Mouse (Mus musculus): ENCODE data around the gene Slc25a39.
"Not testable (repeated sequence)": the region's sequence is repeated elsewhere in the genome, so short reads cannot be mapped to it uniquely, and the experiment has no call there.

The Slc25a39 gene

GRCm38 (mm10) chr11:102395250-102395649 is 12.5 kb downstream of the Slc25a39 start:
- DNase-seq (ENCODE audit: low read depth, low spot score): no peak

- DNase-seq (ENCODE audit: low read depth, low spot score): no peak
Observed at GRCm38 (mm10) chr11:102394421-102395124, 13.2 kb downstream of the Slc25a39 start.

- DNase-seq (ENCODE audit: low read depth, low spot score): no peak
Observed at GRCm38 (mm10) chr11:102393719-102394420, 13.9 kb downstream of the Slc25a39 start.

- peak; percentile 82 for DNase-seq (ENCODE audit: low read depth, low spot score)
Observed at GRCm38 (mm10) chr11:102393238-102393634, 14.5 kb downstream of the Slc25a39 start, which contains the start of gene Rundc3a. Rundc3a (plus strand) TSS chr11:102393403.

GRCm38 (mm10) chr11:102392441-102393237 is 15.1 kb downstream of the Slc25a39 start:
- DNase-seq (ENCODE audit: low read depth, low spot score): no peak

GRCm38 (mm10) chr11:102389436-102389835 is 18.3 kb downstream of the Slc25a39 start:
- not testable (repeated sequence) for DNase-seq (ENCODE audit: low read depth, low spot score)

- DNase-seq (ENCODE audit: low read depth, low spot score): no peak
Observed at GRCm38 (mm10) chr11:102386121-102386520, 21.6 kb downstream of the Slc25a39 start.

GRCm38 (mm10) chr11:102385075-102385474 is 22.7 kb downstream of the Slc25a39 start:
- no peak for DNase-seq (ENCODE audit: low read depth, low spot score)

GRCm38 (mm10) chr11:102384418-102384817 is 23.3 kb downstream of the Slc25a39 start:
- DNase-seq (ENCODE audit: low read depth, low spot score): no peak

- no peak for DNase-seq (ENCODE audit: low read depth, low spot score)
Observed at GRCm38 (mm10) chr11:102383365-102384136, 24.2 kb downstream of the Slc25a39 start.

GRCm38 (mm10) chr11:102382794-102383193 is 25.0 kb downstream of the Slc25a39 start:
- DNase-seq (ENCODE audit: low read depth, low spot score): no peak

- DNase-seq (ENCODE audit: low read depth, low spot score): no peak
Observed at GRCm38 (mm10) chr11:102381341-102382100, 26.2 kb downstream of the Slc25a39 start.

- DNase-seq (ENCODE audit: low read depth, low spot score): no peak
Observed at GRCm38 (mm10) chr11:102380091-102380490, 27.7 kb downstream of the Slc25a39 start.

- DNase-seq (ENCODE audit: low read depth, low spot score): no peak
Observed at GRCm38 (mm10) chr11:102377186-102377585, 30.6 kb downstream of the Slc25a39 start.

- DNase-seq (ENCODE audit: low read depth, low spot score): no peak
Observed at GRCm38 (mm10) chr11:102376196-102376835, 31.4 kb downstream of the Slc25a39 start.

GRCm38 (mm10) chr11:102375196-102376173 is 32.3 kb downstream of the Slc25a39 start:
- DNase-seq (ENCODE audit: low read depth, low spot score): no peak

- no peak for DNase-seq (ENCODE audit: low read depth, low spot score)
Observed at GRCm38 (mm10) chr11:102374108-102374725, 33.5 kb downstream of the Slc25a39 start.

- DNase-seq (ENCODE audit: low read depth, low spot score): no peak
Observed at GRCm38 (mm10) chr11:102373646-102374045, 34.1 kb downstream of the Slc25a39 start.

All from retina, adult 2 months (tissue).